Mouse (Mus musculus): ENCODE results near the gene Plod1.

The Plod1 gene

GRCm38 (mm10) chr4:147938148-147939096, 1.9 kb upstream of the Plod1 start:
- DNase-seq (ENCODE audit: low read depth, low spot score), result no peak

GRCm38 (mm10) chr4:147937486-147937885, 919 bp upstream of the Plod1 start:
- peak; percentile 81 for DNase-seq (ENCODE audit: low read depth, low spot score)

GRCm38 (mm10) chr4:147937021-147937420, 454 bp upstream of the Plod1 start:
- no peak for DNase-seq (ENCODE audit: low read depth, low spot score)

- peak; percentile 43 for DNase-seq (ENCODE audit: low read depth, low spot score)
These were observed 663 bp downstream of the Plod1 start for GRCm38 (mm10) chr4:147935904-147936303.

GRCm38 (mm10) chr4:147934611-147935010, 2.0 kb downstream of the Plod1 start:
- DNase-seq (ENCODE audit: low read depth, low spot score), result no peak

GRCm38 (mm10) chr4:147934134-147934533, 2.4 kb downstream of the Plod1 start:
- no peak for DNase-seq (ENCODE audit: low read depth, low spot score)

GRCm38 (mm10) chr4:147930946-147931345, 5.6 kb downstream of the Plod1 start:
- no peak for DNase-seq (ENCODE audit: low read depth, low spot score)

- no peak for DNase-seq (ENCODE audit: low read depth, low spot score)
These were observed 8.0 kb downstream of the Plod1 start for GRCm38 (mm10) chr4:147928540-147928939.

- DNase-seq (ENCODE audit: low read depth, low spot score), result no peak
These were observed 8.4 kb downstream of the Plod1 start for GRCm38 (mm10) chr4:147928136-147928535.

GRCm38 (mm10) chr4:147927705-147928104, 8.9 kb downstream of the Plod1 start:
- DNase-seq (ENCODE audit: low read depth, low spot score), result no peak

GRCm38 (mm10) chr4:147922341-147922740, 14.2 kb downstream of the Plod1 start:
- no peak for DNase-seq (ENCODE audit: low read depth, low spot score)

- no peak for DNase-seq (ENCODE audit: low read depth, low spot score)
These were observed 15.6 kb downstream of the Plod1 start for GRCm38 (mm10) chr4:147920973-147921372.

GRCm38 (mm10) chr4:147918459-147919121, 18.0 kb downstream of the Plod1 start:
- DNase-seq (ENCODE audit: low read depth, low spot score), result peak; percentile 84

- DNase-seq (ENCODE audit: low read depth, low spot score), result no peak
These were observed 27.1 kb downstream of the Plod1 start for GRCm38 (mm10) chr4:147909486-147909885.

- no peak for DNase-seq (ENCODE audit: low read depth, low spot score)
These were observed 30.3 kb downstream of the Plod1 start for GRCm38 (mm10) chr4:147906230-147906629.

- DNase-seq (ENCODE audit: low read depth, low spot score), result no peak
These were observed 31.4 kb downstream of the Plod1 start for GRCm38 (mm10) chr4:147905090-147905659.

GRCm38 (mm10) chr4:147904313-147905089, 32.1 kb downstream of the Plod1 start, which contains the start of gene Mfn2:
TSS of gene Mfn2 (minus strand) at chr4:147904704.
- DNase-seq (ENCODE audit: low read depth, low spot score), result peak; percentile 92

GRCm38 (mm10) chr4:147903601-147904000, 33.0 kb downstream of the Plod1 start:
- DNase-seq (ENCODE audit: low read depth, low spot score), result no peak

- DNase-seq (ENCODE audit: low read depth, low spot score), result no peak
These were observed 33.6 kb downstream of the Plod1 start for GRCm38 (mm10) chr4:147902906-147903500.

- no peak for DNase-seq (ENCODE audit: low read depth, low spot score)
These were observed 36.1 kb downstream of the Plod1 start for GRCm38 (mm10) chr4:147900452-147900851.

- DNase-seq (ENCODE audit: low read depth, low spot score), result no peak
These were observed 39.2 kb downstream of the Plod1 start for GRCm38 (mm10) chr4:147897348-147897747.
